Mouse (Mus musculus) limb, embryonic 11.5 days (tissue): ENCODE results near the gene Hrh3. TPM values are rescaled to one million over a fixed set of nuclear protein-coding genes. Genes with fewer than 3 reads are reported as not detected.

Source experiments
- ATAC-seq: fragments of 200-750 bp; cut with Nextera tagmentation; 2 replicates; pipeline ENCODE4 v1.8.0; 2017; ENCODE audit warnings: low read depth; ENCODE audit not compliant: insufficient number of reproducible peaks, low FRiP score, low TSS enrichment
- DNase-seq: peaks from one replicate; pipeline ENCODE4 v3.0.0-alpha.2; 2015; ENCODE audit warnings: low spot score
- H3K27ac ChIP-seq: fragments of 300-500 bp; sonication (generic); replicated peaks from 2 replicates; pipeline ENCODE4 v1.5.1; 2014; ENCODE audit warnings: low read depth, mild to moderate bottlenecking, low read length
- H3K27me3 ChIP-seq: fragments of 300-500 bp; sonication (generic); 2 replicates; pipeline ENCODE4 v1.6.1; 2014; ENCODE audit warnings: mild to moderate bottlenecking, low read length, mixed read lengths; ENCODE audit not compliant: control insufficient read depth, insufficient read depth
- H3K36me3 ChIP-seq: fragments of 300-500 bp; sonication (generic); 2 replicates; pipeline ENCODE4 v1.6.1; 2014; ENCODE audit warnings: mild to moderate bottlenecking, low read length, moderate library complexity, mixed read lengths; ENCODE audit not compliant: control insufficient read depth, insufficient read depth
- H3K4me1 ChIP-seq: fragments of 300-500 bp; sonication (generic); 2 replicates; pipeline ENCODE4 v1.6.1; 2014; ENCODE audit warnings: low read length, mixed read lengths; ENCODE audit not compliant: control insufficient read depth, insufficient read depth
- H3K4me2 ChIP-seq: fragments of 300-500 bp; sonication (generic); 2 replicates; pipeline ENCODE4 v1.6.1; 2014; ENCODE audit warnings: low read depth, mild to moderate bottlenecking, moderate library complexity; ENCODE audit not compliant: severe bottlenecking
- H3K4me3 ChIP-seq: fragments of 300-500 bp; sonication (generic); 2 replicates; pipeline ENCODE4 v1.5.1; 2014; ENCODE audit warnings: low read depth, low read length
- H3K9ac ChIP-seq: fragments of 300-500 bp; sonication (generic); 2 replicates; pipeline ENCODE4 v1.6.1; 2014; ENCODE audit warnings: mild to moderate bottlenecking, low read length
- H3K9me3 ChIP-seq: fragments of 300-500 bp; sonication (generic); 2 replicates; pipeline ENCODE4 v1.6.1; 2016; ENCODE audit warnings: low read length; ENCODE audit not compliant: control insufficient read depth
- WGBS: fragments of 180-500 bp; shearing (Covaris S2); extraction: QIAGEN DNeasy Blood & Tissue Kit; methylation state at CpG from one replicate; pipeline ENCODE4 v1.1.7; 2014; 5-methylcytosine and 5-hydroxymethylcytosine counted together
- polyA plus RNA-seq: library from polyadenylated mRNA; unstranded; fragments of >200 nt; fragmentation: Nextera tagmentation; extraction: Ambion mirVana; gene quantifications from 2 replicates; pipeline ENCODE4 v1.2.1, GENCODE M21; 2014

Hrh3 gene
- polyA plus RNA-seq, 1 experiment from 2014 or later = 0.12 TPM

DNA sequence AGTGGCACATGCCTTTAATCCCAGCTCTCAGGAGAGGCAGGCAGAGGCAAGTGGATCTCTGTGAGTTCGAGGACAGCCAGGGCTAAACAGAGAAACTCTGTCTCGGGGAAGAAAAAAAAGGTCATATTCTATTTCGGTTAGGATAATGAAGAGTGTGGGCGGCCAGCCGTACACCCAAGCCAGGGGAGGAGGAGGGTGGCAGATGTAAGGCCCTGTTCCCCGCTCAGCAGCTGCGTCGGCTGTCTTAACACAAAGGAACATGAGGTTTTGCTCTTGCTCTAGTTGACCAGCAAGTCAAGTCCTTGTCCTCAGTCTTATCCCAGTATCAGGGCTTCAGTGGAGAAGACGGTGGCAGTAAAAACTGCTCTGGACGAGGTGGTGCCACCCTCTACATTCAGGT is 21.2 kb downstream of the Hrh3 start:
- Histone ChIP-seq H3K9ac (no peak overlapping the region), H3K4me3 (no peak overlapping the region), H3K4me1 (peaks cover 9% of the 10 kb centered on the region; the same call in 1 of the 2 replicates), H3K27ac (no peak overlapping the region), H3K9me3 (no peaks in the 10 kb centered on the region), H3K27me3 (no peaks in the 10 kb centered on the region), H3K4me2 (no peak overlapping the region), H3K36me3 (no peaks in the 10 kb centered on the region)
- ATAC-seq (no peak), DNase-seq (no peak)
- 94% methylated on average over 10 of the region's 10 CpGs for WGBS

DNA sequence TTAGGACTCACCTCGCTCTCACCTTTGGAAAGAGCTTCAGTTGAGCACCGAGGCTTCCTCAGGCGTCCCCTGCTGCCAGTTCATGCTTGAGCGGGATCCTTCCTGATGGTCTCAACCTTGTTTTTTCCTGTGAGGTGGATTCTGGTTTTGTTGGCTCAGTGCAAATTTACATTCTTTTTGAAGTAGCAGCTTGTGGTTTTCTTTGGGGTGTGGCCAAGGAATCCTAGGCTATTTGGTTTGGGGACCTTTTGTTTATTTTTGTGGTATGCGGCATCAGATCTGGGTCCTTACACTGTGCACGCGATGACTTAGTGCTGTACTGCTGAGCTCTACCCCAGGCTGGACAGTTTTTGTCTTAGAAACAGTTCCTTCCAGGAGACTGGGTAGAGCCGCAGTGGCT is 23.6 kb downstream of the Hrh3 start:
- no peaks in the 10 kb centered on the region for H3K36me3 ChIP-seq
- no peak for DNase-seq
- 96% methylated on average over 8 of the region's 8 CpGs for WGBS

GRCm38 (mm10) chr2:180077622-180078021 is 26.7 kb downstream of the Hrh3 start:
- Histone ChIP-seq H3K36me3 (no peaks in the 10 kb centered on the region), H3K27me3 (no peaks in the 10 kb centered on the region), H3K27ac (no peak overlapping the region), H3K4me3 (no peak overlapping the region), H3K4me1 (no peaks in the 10 kb centered on the region), H3K9me3 (no peaks in the 10 kb centered on the region), H3K4me2 (no peak overlapping the region), H3K9ac (no peak overlapping the region; the same call in 1 of the 2 replicates)
- ATAC-seq (no peak), DNase-seq (no peak)
- WGBS = 60% methylated on average over 3 of the region's 3 CpGs

More for the DNA sequence above, 23.6 kb downstream of the Hrh3 start:
- Histone ChIP-seq H3K4me3 (no peak overlapping the region), H3K27ac (no peak overlapping the region), H3K4me2 (no peak overlapping the region), H3K4me1 (peaks cover 9% of the 10 kb centered on the region; the same call in 1 of the 2 replicates), H3K9me3 (no peaks in the 10 kb centered on the region), H3K9ac (no peak overlapping the region), H3K27me3 (no peaks in the 10 kb centered on the region)
- no peak for ATAC-seq

DNA sequence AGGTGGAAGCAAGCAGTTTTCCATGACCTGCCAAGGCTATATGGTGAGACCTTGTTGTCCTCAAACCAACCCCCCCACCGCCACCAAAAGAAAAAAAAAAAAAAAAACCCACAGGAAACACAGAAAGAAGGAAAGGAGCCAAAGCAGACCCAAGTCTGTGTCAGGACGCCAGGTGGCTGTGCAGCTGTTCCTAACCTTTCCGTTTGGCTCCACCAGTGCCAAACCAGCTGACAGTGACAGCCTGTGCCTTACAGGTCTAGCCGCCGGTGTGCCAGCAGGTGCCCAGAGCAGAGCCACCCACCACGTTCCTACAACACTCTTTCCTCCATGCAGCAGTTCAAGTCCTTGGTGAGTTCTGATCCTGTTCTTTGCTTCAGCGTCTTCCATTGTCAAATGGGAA is 31.4 kb downstream of the Hrh3 start:
- no peak overlapping the region for H3K27ac ChIP-seq
- H3K4me3 ChIP-seq = no peak overlapping the region
- H3K9ac ChIP-seq = no peak overlapping the region
- H3K4me2 ChIP-seq = no peak overlapping the region
- ATAC-seq (no peak), DNase-seq (no peak)
- WGBS = 88% methylated on average over 7 of the region's 7 CpGs
- H3K36me3 ChIP-seq = no peaks in the 10 kb centered on the region
- H3K4me1 ChIP-seq = peaks cover 6% of the 10 kb centered on the region; the same call in 1 of the 2 replicates
- no peaks in the 10 kb centered on the region for H3K9me3 ChIP-seq
- H3K27me3 ChIP-seq = no peaks in the 10 kb centered on the region

GRCm38 (mm10) chr2:180071671-180072070 is 32.6 kb downstream of the Hrh3 start:
- Histone ChIP-seq H3K4me3 (no peak overlapping the region), H3K27me3 (no peaks in the 10 kb centered on the region), H3K9ac (no peak overlapping the region), H3K9me3 (no peaks in the 10 kb centered on the region), H3K27ac (no peak overlapping the region), H3K4me2 (no peak overlapping the region), H3K36me3 (no peaks in the 10 kb centered on the region), H3K4me1 (peaks cover 6% of the 10 kb centered on the region; the same call in 1 of the 2 replicates)
- ATAC-seq (no peak), DNase-seq (no peak)
- WGBS = 77% methylated on average over 2 of the region's 2 CpGs

- WGBS = 7% methylated on average over 58 of the region's 58 CpGs
- DNase-seq (peak; percentile 95), ATAC-seq (peak; percentile 93)
- H3K36me3 ChIP-seq = no peaks in the 10 kb centered on the region
- peak within 1 kb of the TSS; percentile 53 for H3K4me2 ChIP-seq
- H3K27me3 ChIP-seq = no peaks in the 10 kb centered on the region
- no peaks in the 10 kb centered on the region for H3K9me3 ChIP-seq
- H3K9ac ChIP-seq = peak within 1 kb of the TSS; percentile 73
- H3K4me3 ChIP-seq = peak within 1 kb of the TSS; percentile 73
- peaks cover 6% of the 10 kb centered on the region; the same call in 1 of the 2 replicates for H3K4me1 ChIP-seq
- H3K27ac ChIP-seq = no peak within 1 kb of the TSS
Measured at GRCm38 (mm10) chr2:180070481-180071453, 33.5 kb downstream of the Hrh3 start, which contains the start of gene Mtg2. Mtg2 (plus strand) TSS chr2:180070588.

DNA sequence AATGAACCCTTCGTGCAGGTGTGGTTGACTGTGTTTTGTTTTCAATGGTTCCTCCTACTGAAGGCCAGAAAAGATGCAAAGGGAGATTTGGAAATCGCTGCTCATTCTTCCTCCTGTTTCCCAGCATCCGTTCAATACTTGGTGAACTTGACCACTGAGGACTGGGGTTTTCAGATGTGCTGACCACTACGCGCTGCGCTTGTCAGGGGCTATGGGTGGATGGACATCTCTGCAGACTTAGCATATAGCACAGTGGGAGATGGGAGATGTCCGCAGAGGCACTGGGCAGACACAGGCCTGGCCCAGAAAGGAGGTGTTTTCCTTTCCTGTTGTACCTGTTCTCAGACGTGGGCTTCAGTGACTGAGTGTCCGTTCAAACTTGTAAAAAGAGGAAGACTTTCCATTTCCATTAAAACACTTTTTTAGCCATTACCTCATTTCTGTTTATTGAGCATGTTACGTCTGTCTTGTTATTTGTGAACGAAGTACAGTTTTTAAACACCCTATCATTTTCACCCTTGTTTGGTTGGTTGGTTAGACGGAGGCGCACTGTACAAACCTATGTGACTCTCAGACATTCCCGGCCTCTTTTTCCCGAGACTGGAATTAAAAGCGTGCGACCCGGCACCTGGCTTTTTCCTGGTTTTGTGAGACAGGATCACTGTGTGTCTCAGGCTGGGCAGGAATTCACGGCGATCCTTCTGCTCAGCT is 34.4 kb downstream of the Hrh3 start:
- no peaks in the 10 kb centered on the region for H3K36me3 ChIP-seq
- WGBS = 38% methylated on average over 20 of the region's 20 CpGs
- peaks cover 6% of the 10 kb centered on the region; the same call in 1 of the 2 replicates for H3K4me1 ChIP-seq
- ATAC-seq (peak; percentile 71), DNase-seq (no peak)
- H3K27me3 ChIP-seq = no peaks in the 10 kb centered on the region
- H3K9ac ChIP-seq = peak overlapping the region; percentile 73
- H3K4me3 ChIP-seq = peak overlapping the region; percentile 73
- H3K27ac ChIP-seq = no peak overlapping the region
- no peaks in the 10 kb centered on the region for H3K9me3 ChIP-seq
- H3K4me2 ChIP-seq = peak overlapping the region; percentile 53

DNA sequence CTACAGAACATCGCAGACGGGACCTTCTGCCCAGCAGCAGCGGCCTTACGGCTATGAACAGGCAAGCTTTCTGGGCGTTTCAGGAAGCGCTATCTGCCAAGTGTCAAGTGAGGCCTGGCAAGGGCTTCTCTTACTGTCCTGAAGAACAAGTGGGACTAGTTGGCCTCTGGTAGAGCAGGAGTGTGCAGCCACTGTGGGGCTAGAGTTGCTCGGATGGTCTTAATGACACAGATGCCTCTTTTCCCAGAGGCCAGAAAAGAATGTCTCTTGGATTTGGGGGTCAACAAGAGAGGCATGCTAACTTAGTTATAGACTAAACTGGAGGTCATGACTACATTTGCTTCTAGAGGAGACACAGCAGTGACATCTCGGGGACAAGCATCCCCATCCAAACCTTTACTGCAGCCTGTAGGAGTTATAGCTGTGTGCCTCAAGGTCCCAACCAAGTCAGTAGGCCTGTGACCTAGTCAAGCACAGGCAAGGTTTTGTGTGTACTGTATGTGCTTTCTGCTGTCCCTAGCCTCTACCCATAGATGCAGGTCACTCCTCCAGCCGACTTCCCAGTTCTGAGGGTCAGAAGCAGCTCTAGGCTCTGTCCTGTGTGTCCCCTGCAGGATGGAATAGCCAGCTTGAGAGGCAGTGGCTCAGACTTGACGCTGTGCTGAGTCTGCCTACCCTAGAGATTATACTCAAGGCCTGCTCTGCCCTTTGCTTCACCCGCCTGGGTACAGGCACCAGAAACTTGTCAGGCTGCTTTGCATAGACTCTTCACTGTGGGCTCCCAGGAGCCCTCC is 40.8 kb downstream of the Hrh3 start:
- peaks cover 20% of the 10 kb centered on the region for H3K36me3 ChIP-seq
- no peak for DNase-seq
- H3K4me2 ChIP-seq = no peak overlapping the region
- H3K27me3 ChIP-seq = no peaks in the 10 kb centered on the region
- no peaks in the 10 kb centered on the region for H3K4me1 ChIP-seq
- H3K27ac ChIP-seq = no peak overlapping the region
- 93% methylated on average over 11 of the region's 11 CpGs for WGBS
- H3K9ac ChIP-seq = no peak overlapping the region
- no peak for ATAC-seq
- no peaks in the 10 kb centered on the region for H3K9me3 ChIP-seq
- no peak overlapping the region for H3K4me3 ChIP-seq
